Mouse (Mus musculus) kidney, embryonic 14.5 days (tissue): ENCODE data around the gene Mob3b. TPM values are rescaled to one million over a fixed set of nuclear protein-coding genes. Genes with fewer than 3 reads are reported as not detected.

Experiments
- ATAC-seq: fragments of 200-750 bp; cut with Nextera tagmentation; 2 replicates; pipeline ENCODE4 v1.8.0; 2017; ENCODE audit warnings: moderate number of reproducible peaks, mild to moderate bottlenecking, moderate TSS enrichment, moderate library complexity; ENCODE audit not compliant: low FRiP score, low TSS enrichment
- H3K27ac ChIP-seq: fragments of 300-500 bp; sonication (generic); 2 replicates; pipeline ENCODE4 v1.5.1; 2014; ENCODE audit warnings: low read depth, mild to moderate bottlenecking, low read length, moderate library complexity, mixed read lengths
- H3K27me3 ChIP-seq: fragments of 300-500 bp; sonication (generic); 2 replicates; pipeline ENCODE4 v1.6.1; 2014; ENCODE audit warnings: mild to moderate bottlenecking, low read length; ENCODE audit not compliant: control insufficient read depth, insufficient read depth
- H3K36me3 ChIP-seq: fragments of 300-500 bp; sonication (generic); 2 replicates; pipeline ENCODE4 v1.6.1; 2014; ENCODE audit warnings: low read length, mixed read lengths; ENCODE audit not compliant: control insufficient read depth, insufficient read depth
- H3K4me1 ChIP-seq: fragments of 300-500 bp; sonication (generic); 2 replicates; pipeline ENCODE4 v1.6.1; 2014; ENCODE audit warnings: low read length, mixed read lengths; ENCODE audit not compliant: control insufficient read depth, insufficient read depth
- H3K4me2 ChIP-seq: fragments of 300-500 bp; sonication (generic); replicated peaks from 2 replicates; pipeline ENCODE4 v1.6.1; 2014; ENCODE audit warnings: low read depth, mild to moderate bottlenecking, low read length
- H3K4me3 ChIP-seq: fragments of 300-500 bp; sonication (generic); 2 replicates; pipeline ENCODE4 v1.5.1; 2014; ENCODE audit warnings: mild to moderate bottlenecking, low read length
- H3K9ac ChIP-seq: fragments of 300-500 bp; sonication (generic); 2 replicates; pipeline ENCODE4 v1.6.1; 2014; ENCODE audit warnings: low read depth, mild to moderate bottlenecking, low read length, moderate library complexity
- H3K9me3 ChIP-seq: fragments of 300-500 bp; sonication (generic); 2 replicates; pipeline ENCODE4 v1.6.1; 2016; ENCODE audit warnings: low read length; ENCODE audit not compliant: control insufficient read depth
- WGBS: fragments of 180-500 bp; shearing (Covaris S2); extraction: QIAGEN DNeasy Blood & Tissue Kit; methylation state at CpG from one replicate; pipeline ENCODE4 v1.1.7; 2014; 5-methylcytosine and 5-hydroxymethylcytosine counted together
- polyA plus RNA-seq: library from polyadenylated mRNA; unstranded; fragments of >200 nt; fragmentation: Nextera tagmentation; extraction: Ambion mirVana; gene quantifications from 2 replicates; pipeline ENCODE4 v1.2.1, GENCODE M21; 2014

The Mob3b gene
- polyA plus RNA-seq, 1 experiment from 2014 or later = 13.3 TPM

GRCm38 (mm10) chr4:35125299-35125777 lies 31.9 kb downstream of the Mob3b start:
- no peaks in the 10 kb centered on the region for H3K9me3 ChIP-seq
- no peak overlapping the region for H3K4me2 ChIP-seq
- no peak for ATAC-seq
- 14% methylated on average over 6 of the region's 6 CpGs for WGBS
- H3K4me1 ChIP-seq = peaks cover 37% of the 10 kb centered on the region
- H3K9ac ChIP-seq = no peak overlapping the region
- H3K4me3 ChIP-seq = no peak overlapping the region
- H3K27ac ChIP-seq = 0 out of 2 replicates have a peak overlapping the region, but pooled peaks have one; percentile 47
- no peaks in the 10 kb centered on the region for H3K36me3 ChIP-seq
- no peaks in the 10 kb centered on the region for H3K27me3 ChIP-seq

- WGBS = 78% methylated on average over 11 of the region's 11 CpGs
- no peak overlapping the region for H3K27ac ChIP-seq
Observed at GRCm38 (mm10) chr4:35124027-35124426, 33.3 kb downstream of the Mob3b start.

GRCm38 (mm10) chr4:35123087-35123486 lies 34.2 kb downstream of the Mob3b start:
- Histone ChIP-seq H3K27ac (no peak overlapping the region), H3K4me2 (no peak overlapping the region; the same call in 1 of the 2 replicates), H3K9ac (no peak overlapping the region), H3K9me3 (no peaks in the 10 kb centered on the region), H3K27me3 (no peaks in the 10 kb centered on the region), H3K4me1 (peaks cover 35% of the 10 kb centered on the region), H3K4me3 (no peak overlapping the region), H3K36me3 (no peaks in the 10 kb centered on the region)
- WGBS = 15% methylated on average over 5 of the region's 5 CpGs
- ATAC-seq = peak; percentile 84

More at GRCm38 (mm10) chr4:35124027-35124426, 33.3 kb downstream of the Mob3b start:
- no peak for ATAC-seq
- Histone ChIP-seq H3K9me3 (no peaks in the 10 kb centered on the region), H3K4me2 (no peak overlapping the region), H3K27me3 (no peaks in the 10 kb centered on the region), H3K4me1 (peaks cover 37% of the 10 kb centered on the region), H3K9ac (no peak overlapping the region), H3K36me3 (no peaks in the 10 kb centered on the region), H3K4me3 (no peak overlapping the region)

GRCm38 (mm10) chr4:35121060-35121459 lies 36.2 kb downstream of the Mob3b start:
- H3K27ac ChIP-seq = no peak overlapping the region
- H3K4me1 ChIP-seq = peaks cover 31% of the 10 kb centered on the region
- no peaks in the 10 kb centered on the region for H3K27me3 ChIP-seq
- no peaks in the 10 kb centered on the region for H3K36me3 ChIP-seq
- no peak overlapping the region for H3K4me2 ChIP-seq
- H3K9me3 ChIP-seq = no peaks in the 10 kb centered on the region
- no peak overlapping the region for H3K4me3 ChIP-seq
- ATAC-seq = no peak
- no peak overlapping the region for H3K9ac ChIP-seq
- 48% methylated on average over 12 of the region's 12 CpGs for WGBS

GRCm38 (mm10) chr4:35120575-35120974 lies 36.7 kb downstream of the Mob3b start:
- Histone ChIP-seq H3K36me3 (no peaks in the 10 kb centered on the region), H3K27ac (no peak overlapping the region), H3K9ac (no peak overlapping the region), H3K4me1 (peaks cover 30% of the 10 kb centered on the region), H3K4me2 (no peak overlapping the region), H3K9me3 (no peaks in the 10 kb centered on the region), H3K27me3 (no peaks in the 10 kb centered on the region), H3K4me3 (no peak overlapping the region)
- ATAC-seq = no peak
- 88% methylated on average over 8 of the region's 8 CpGs for WGBS

GRCm38 (mm10) chr4:35120159-35120558 lies 37.1 kb downstream of the Mob3b start:
- H3K4me1 ChIP-seq = peaks cover 26% of the 10 kb centered on the region
- no peaks in the 10 kb centered on the region for H3K9me3 ChIP-seq
- H3K27me3 ChIP-seq = no peaks in the 10 kb centered on the region
- H3K9ac ChIP-seq = no peak overlapping the region
- no peak overlapping the region for H3K4me2 ChIP-seq
- no peaks in the 10 kb centered on the region for H3K36me3 ChIP-seq
- ATAC-seq = no peak
- H3K4me3 ChIP-seq = no peak overlapping the region
- 68% methylated on average over 4 of the region's 4 CpGs for whole genome bisulfite sequencing
- no peak overlapping the region for H3K27ac ChIP-seq

- WGBS = 76% methylated on average over 2 of the region's 2 CpGs
- H3K27me3 ChIP-seq = no peaks in the 10 kb centered on the region
- H3K27ac ChIP-seq = no peak overlapping the region
- peaks cover 22% of the 10 kb centered on the region for H3K4me1 ChIP-seq
- H3K4me2 ChIP-seq = no peak overlapping the region
- ATAC-seq = no peak
- H3K36me3 ChIP-seq = no peaks in the 10 kb centered on the region
- no peaks in the 10 kb centered on the region for H3K9me3 ChIP-seq
- no peak overlapping the region for H3K4me3 ChIP-seq
- H3K9ac ChIP-seq = no peak overlapping the region
Observed at GRCm38 (mm10) chr4:35118851-35119250, 38.4 kb downstream of the Mob3b start.

GRCm38 (mm10) chr4:35117144-35117543 lies 40.1 kb downstream of the Mob3b start:
- Histone ChIP-seq H3K27ac (no peak overlapping the region), H3K9ac (no peak overlapping the region), H3K27me3 (no peaks in the 10 kb centered on the region), H3K4me3 (no peak overlapping the region), H3K9me3 (no peaks in the 10 kb centered on the region), H3K4me2 (no peak overlapping the region), H3K4me1 (peaks cover 14% of the 10 kb centered on the region), H3K36me3 (no peaks in the 10 kb centered on the region)
- no peak for ATAC-seq
- WGBS = 90% methylated on average over 3 of the region's 3 CpGs

- no peak for ATAC-seq
- H3K36me3 ChIP-seq = no peaks in the 10 kb centered on the region
- H3K27ac ChIP-seq = no peak overlapping the region
- no peak overlapping the region for H3K9ac ChIP-seq
- H3K4me1 ChIP-seq = peaks cover 5% of the 10 kb centered on the region; the same call in 1 of the 2 replicates
- no peaks in the 10 kb centered on the region for H3K9me3 ChIP-seq
- no peak overlapping the region for H3K4me3 ChIP-seq
- H3K27me3 ChIP-seq = no peaks in the 10 kb centered on the region
- H3K4me2 ChIP-seq = no peak overlapping the region
- 61% methylated on average over 6 of the region's 6 CpGs for WGBS
Observed at GRCm38 (mm10) chr4:35115933-35116332, 41.4 kb downstream of the Mob3b start.
